Mouse (Mus musculus): ENCODE measurements around the gene Txndc8.
A peak's percentile ranks its signal among the peaks of the same experiment; 100 is the strongest.

Gene Txndc8

GRCm38 (mm10) chr4:57956029-57956960 lies 52.6 kb downstream of the Txndc8 start, which contains the start of gene Txn1:
Gene Txn1, minus strand, starts transcription at chr4:57956411.
- DNase-seq (ENCODE audit: low read depth, low spot score), result peak; percentile 99

- DNase-seq (ENCODE audit: low read depth, low spot score), result peak; percentile 87
Measured at GRCm38 (mm10) chr4:57955544-57955958, 53.4 kb downstream of the Txndc8 start.

- no peak for DNase-seq (ENCODE audit: low read depth, low spot score)
Measured at GRCm38 (mm10) chr4:57954991-57955390, 53.9 kb downstream of the Txndc8 start.

- no peak for DNase-seq (ENCODE audit: low read depth, low spot score)
Measured at GRCm38 (mm10) chr4:57954580-57954979, 54.3 kb downstream of the Txndc8 start.

GRCm38 (mm10) chr4:57953796-57954195 lies 55.1 kb downstream of the Txndc8 start:
- peak; percentile 39 for DNase-seq (ENCODE audit: low read depth, low spot score)

GRCm38 (mm10) chr4:57952891-57953290 lies 56.0 kb downstream of the Txndc8 start:
- no peak for DNase-seq (ENCODE audit: low read depth, low spot score)

- no peak for DNase-seq (ENCODE audit: low read depth, low spot score)
Measured at GRCm38 (mm10) chr4:57952416-57952815, 56.5 kb downstream of the Txndc8 start.

- DNase-seq (ENCODE audit: low read depth, low spot score), result no peak
Measured at GRCm38 (mm10) chr4:57949866-57950265, 59.1 kb downstream of the Txndc8 start.

GRCm38 (mm10) chr4:57947476-57947875 lies 61.4 kb downstream of the Txndc8 start:
- DNase-seq (ENCODE audit: low read depth, low spot score), result no peak

- no peak for DNase-seq (ENCODE audit: low read depth, low spot score)
Measured at GRCm38 (mm10) chr4:57947036-57947435, 61.9 kb downstream of the Txndc8 start.

GRCm38 (mm10) chr4:57942892-57943291 lies 66.0 kb downstream of the Txndc8 start:
- DNase-seq (ENCODE audit: low read depth, low spot score), result peak; percentile 38

- no peak for DNase-seq (ENCODE audit: low read depth, low spot score)
Measured at GRCm38 (mm10) chr4:57940631-57941030, 68.3 kb downstream of the Txndc8 start.

- no peak for DNase-seq (ENCODE audit: low read depth, low spot score)
Measured at GRCm38 (mm10) chr4:57937292-57937691, 71.6 kb downstream of the Txndc8 start.

GRCm38 (mm10) chr4:57934181-57934580 lies 74.7 kb downstream of the Txndc8 start:
- DNase-seq (ENCODE audit: low read depth, low spot score), result peak; percentile 33
